Mouse (Mus musculus): ENCODE data around the gene Fam122a. TPM values are rescaled to one million over a fixed set of nuclear protein-coding genes. Genes with fewer than 3 reads are reported as not detected.

The Fam122a gene
- polyA plus RNA-seq, 1 experiment from 2014 or later = 40.3 TPM

GRCm38 (mm10) chr19:24475281-24475680 is 1.9 kb downstream of the Fam122a start:
- Histone ChIP-seq H3K4me1 (replicated peaks; ENCODE audit: control insufficient read depth, insufficient read depth, low read length) (0 out of 2 replicates have a peak, but pooled peaks cover 2% of the 10 kb centered on the region), H3K9me3 (ENCODE audit: control insufficient read depth, low read length) (no peaks in the 10 kb centered on the region), H3K4me3 (ENCODE audit: low read depth, low read length) (no peak overlapping the region), H3K9ac (ENCODE audit: low read depth, low read length) (no peak overlapping the region), H3K27me3 (replicated peaks; ENCODE audit: control insufficient read depth, insufficient read depth, low read length) (no peaks in the 10 kb centered on the region), H3K4me2 (peak overlapping the region; percentile 45; the same call in 1 of the 2 replicates), H3K36me3 (ENCODE audit: control insufficient read depth, insufficient read depth, low read length) (no peaks in the 10 kb centered on the region), H3K27ac (ENCODE audit: low read depth, low read length) (no peak overlapping the region)
- ATAC-seq (replicated peaks; ENCODE audit: low FRiP score) = no peak
- 72% methylated on average over 6 of the region's 6 CpGs for WGBS
- peak; percentile 23 for DNase-seq (ENCODE audit: low spot score)

- no peak for DNase-seq (ENCODE audit: low spot score)
- Histone ChIP-seq H3K9me3 (ENCODE audit: control insufficient read depth, low read length) (no peaks in the 10 kb centered on the region), H3K27ac (ENCODE audit: low read depth, low read length) (no peak overlapping the region), H3K4me1 (replicated peaks; ENCODE audit: control insufficient read depth, insufficient read depth, low read length) (0 out of 2 replicates have a peak, but pooled peaks cover 2% of the 10 kb centered on the region), H3K27me3 (replicated peaks; ENCODE audit: control insufficient read depth, insufficient read depth, low read length) (no peaks in the 10 kb centered on the region), H3K36me3 (ENCODE audit: control insufficient read depth, insufficient read depth, low read length) (no peaks in the 10 kb centered on the region), H3K4me2 (no peak overlapping the region), H3K9ac (ENCODE audit: low read depth, low read length) (no peak overlapping the region), H3K4me3 (ENCODE audit: low read depth, low read length) (no peak overlapping the region)
- no peak for ATAC-seq (replicated peaks; ENCODE audit: low FRiP score)
- WGBS = 88% methylated on average over 5 of the region's 5 CpGs
Observed at GRCm38 (mm10) chr19:24472512-24472911, 4.6 kb downstream of the Fam122a start.

GRCm38 (mm10) chr19:24471538-24471937 is 5.6 kb downstream of the Fam122a start:
- DNase-seq (ENCODE audit: low spot score) (no peak), ATAC-seq (replicated peaks; ENCODE audit: low FRiP score) (no peak)
- 84% methylated on average over 6 of the region's 6 CpGs for WGBS

GRCm38 (mm10) chr19:24469216-24469615 is 7.9 kb downstream of the Fam122a start:
- Histone ChIP-seq H3K27ac (ENCODE audit: low read depth, low read length) (no peak overlapping the region), H3K9me3 (ENCODE audit: control insufficient read depth, low read length) (no peaks in the 10 kb centered on the region)

More at GRCm38 (mm10) chr19:24471538-24471937, 5.6 kb downstream of the Fam122a start:
- Histone ChIP-seq H3K9ac (ENCODE audit: low read depth, low read length) (no peak overlapping the region), H3K4me1 (replicated peaks; ENCODE audit: control insufficient read depth, insufficient read depth, low read length) (0 out of 2 replicates have a peak, but pooled peaks cover 2% of the 10 kb centered on the region), H3K27me3 (replicated peaks; ENCODE audit: control insufficient read depth, insufficient read depth, low read length) (no peaks in the 10 kb centered on the region), H3K9me3 (ENCODE audit: control insufficient read depth, low read length) (no peaks in the 10 kb centered on the region), H3K4me3 (ENCODE audit: low read depth, low read length) (no peak overlapping the region), H3K4me2 (no peak overlapping the region), H3K36me3 (ENCODE audit: control insufficient read depth, insufficient read depth, low read length) (no peaks in the 10 kb centered on the region), H3K27ac (ENCODE audit: low read depth, low read length) (no peak overlapping the region)

GRCm38 (mm10) chr19:24468616-24469015 is 8.5 kb downstream of the Fam122a start:
- Histone ChIP-seq H3K9ac (ENCODE audit: low read depth, low read length) (no peak overlapping the region), H3K4me1 (replicated peaks; ENCODE audit: control insufficient read depth, insufficient read depth, low read length) (no peaks in the 10 kb centered on the region), H3K27me3 (replicated peaks; ENCODE audit: control insufficient read depth, insufficient read depth, low read length) (no peaks in the 10 kb centered on the region; the same call in 1 of the 2 replicates), H3K27ac (ENCODE audit: low read depth, low read length) (no peak overlapping the region), H3K36me3 (ENCODE audit: control insufficient read depth, insufficient read depth, low read length) (no peaks in the 10 kb centered on the region), H3K4me2 (no peak overlapping the region), H3K9me3 (ENCODE audit: control insufficient read depth, low read length) (no peaks in the 10 kb centered on the region), H3K4me3 (ENCODE audit: low read depth, low read length) (no peak overlapping the region)
- 85% methylated on average over 3 of the region's 3 CpGs for WGBS
- DNase-seq (ENCODE audit: low spot score) (no peak), ATAC-seq (replicated peaks; ENCODE audit: low FRiP score) (no peak)

More at GRCm38 (mm10) chr19:24469216-24469615, 7.9 kb downstream of the Fam122a start:
- no peak overlapping the region for H3K4me2 ChIP-seq
- ATAC-seq (replicated peaks; ENCODE audit: low FRiP score) (no peak), DNase-seq (ENCODE audit: low spot score) (no peak)
- no peak overlapping the region for H3K4me3 ChIP-seq (ENCODE audit: low read depth, low read length)
- no peaks in the 10 kb centered on the region for H3K4me1 ChIP-seq (replicated peaks; ENCODE audit: control insufficient read depth, insufficient read depth, low read length)
- H3K27me3 ChIP-seq (replicated peaks; ENCODE audit: control insufficient read depth, insufficient read depth, low read length) = no peaks in the 10 kb centered on the region; the same call in 1 of the 2 replicates
- H3K9ac ChIP-seq (ENCODE audit: low read depth, low read length) = no peak overlapping the region
- 57% methylated on average over 4 of the region's 4 CpGs for WGBS
- no peaks in the 10 kb centered on the region for H3K36me3 ChIP-seq (ENCODE audit: control insufficient read depth, insufficient read depth, low read length)

- H3K4me2 ChIP-seq = no peak overlapping the region
- DNase-seq (ENCODE audit: low spot score) (no peak), ATAC-seq (replicated peaks; ENCODE audit: low FRiP score) (no peak)
- no peak overlapping the region for H3K27ac ChIP-seq (ENCODE audit: low read depth, low read length)
- 82% methylated on average over 3 of the region's 3 CpGs for WGBS
- no peaks in the 10 kb centered on the region for H3K9me3 ChIP-seq (ENCODE audit: control insufficient read depth, low read length)
- H3K27me3 ChIP-seq (replicated peaks; ENCODE audit: control insufficient read depth, insufficient read depth, low read length) = no peaks in the 10 kb centered on the region; the same call in 1 of the 2 replicates
- no peak overlapping the region for H3K4me3 ChIP-seq (ENCODE audit: low read depth, low read length)
- H3K4me1 ChIP-seq (replicated peaks; ENCODE audit: control insufficient read depth, insufficient read depth, low read length) = no peaks in the 10 kb centered on the region
- H3K36me3 ChIP-seq (ENCODE audit: control insufficient read depth, insufficient read depth, low read length) = no peaks in the 10 kb centered on the region
- H3K9ac ChIP-seq (ENCODE audit: low read depth, low read length) = no peak overlapping the region
Observed at GRCm38 (mm10) chr19:24463011-24463410, 14.1 kb downstream of the Fam122a start.

- H3K36me3 ChIP-seq (ENCODE audit: control insufficient read depth, insufficient read depth, low read length) = no peaks in the 10 kb centered on the region
- peaks cover 5% of the 10 kb centered on the region; the same call in 1 of the 2 replicates for H3K4me1 ChIP-seq (replicated peaks; ENCODE audit: control insufficient read depth, insufficient read depth, low read length)
- H3K27me3 ChIP-seq (replicated peaks; ENCODE audit: control insufficient read depth, insufficient read depth, low read length) = no peaks in the 10 kb centered on the region
- H3K9ac ChIP-seq (ENCODE audit: low read depth, low read length) = no peak overlapping the region
- H3K9me3 ChIP-seq (ENCODE audit: control insufficient read depth, low read length) = no peaks in the 10 kb centered on the region
- H3K4me3 ChIP-seq (ENCODE audit: low read depth, low read length) = no peak overlapping the region
- WGBS = 86% methylated on average over 6 of the region's 6 CpGs
- DNase-seq (ENCODE audit: low spot score) (peak; percentile 18), ATAC-seq (replicated peaks; ENCODE audit: low FRiP score) (no peak)
- no peak overlapping the region for H3K27ac ChIP-seq (ENCODE audit: low read depth, low read length)
- no peak overlapping the region for H3K4me2 ChIP-seq
Observed at GRCm38 (mm10) chr19:24456591-24457231, 20.4 kb downstream of the Fam122a start.

GRCm38 (mm10) chr19:24455249-24455960 is 21.8 kb downstream of the Fam122a start:
- H3K27me3 ChIP-seq (replicated peaks; ENCODE audit: control insufficient read depth, insufficient read depth, low read length) = no peaks in the 10 kb centered on the region
- DNase-seq (ENCODE audit: low spot score) (no peak), ATAC-seq (replicated peaks; ENCODE audit: low FRiP score) (no peak)
- H3K9ac ChIP-seq (ENCODE audit: low read depth, low read length) = no peak overlapping the region
- no peaks in the 10 kb centered on the region for H3K36me3 ChIP-seq (ENCODE audit: control insufficient read depth, insufficient read depth, low read length)
- H3K4me3 ChIP-seq (ENCODE audit: low read depth, low read length) = no peak overlapping the region
- no peaks in the 10 kb centered on the region for H3K9me3 ChIP-seq (ENCODE audit: control insufficient read depth, low read length)
- 81% methylated on average over 6 of the region's 6 CpGs for WGBS
- no peak overlapping the region for H3K27ac ChIP-seq (ENCODE audit: low read depth, low read length)
- no peak overlapping the region for H3K4me2 ChIP-seq
- H3K4me1 ChIP-seq (replicated peaks; ENCODE audit: control insufficient read depth, insufficient read depth, low read length) = peaks cover 6% of the 10 kb centered on the region; the same call in 1 of the 2 replicates
